Mouse (Mus musculus) thymus, adult 2 months (tissue): ENCODE measurements around the gene Myl3. TPM values are rescaled to one million over a fixed set of nuclear protein-coding genes. Genes with fewer than 3 reads are reported as not detected.

Experiments
- DNase-seq: peaks from one replicate; pipeline ENCODE4 v3.0.0; 2021
- H3K27ac ChIP-seq: fragments of 200-500 bp; 2 replicates; pipeline ENCODE4 v1.5.1; 2012; ENCODE audit warnings: low read length, control low read depth; ENCODE audit not compliant: control insufficient read depth, insufficient read depth
- H3K27me3 ChIP-seq: fragments of 200-500 bp; 2 replicates; pipeline ENCODE4 v1.6.1; 2012; ENCODE audit warnings: mild to moderate bottlenecking, low read length, moderate library complexity, mixed read lengths; ENCODE audit not compliant: control insufficient read depth, insufficient read depth
- H3K36me3 ChIP-seq: fragments of 200-500 bp; 2 replicates; pipeline ENCODE4 v1.6.1; 2012; ENCODE audit warnings: mild to moderate bottlenecking, low read length, moderate library complexity; ENCODE audit not compliant: control insufficient read depth, insufficient read depth
- H3K4me1 ChIP-seq: fragments of 200-500 bp; replicated peaks from 2 replicates; pipeline ENCODE4 v1.6.1; 2012; ENCODE audit warnings: low read length; ENCODE audit not compliant: control insufficient read depth, insufficient read depth
- H3K4me3 ChIP-seq: fragments of 200-500 bp; 2 replicates; pipeline ENCODE4 v1.5.1; 2012; ENCODE audit warnings: mild to moderate bottlenecking, low read length, control low read depth, moderate library complexity; ENCODE audit not compliant: control insufficient read depth, insufficient read depth
- CTCF ChIP-seq: fragments of 200-500 bp; IDR thresholded peaks from 2 replicates; pipeline ENCODE4 v1.5.1; 2012; ENCODE audit warnings: mild to moderate bottlenecking, control low read depth, low read length, moderate library complexity, borderline replicate concordance; ENCODE audit not compliant: control insufficient read depth, poor library complexity, insufficient read depth; ENCODE audit errors: extremely low read depth
- POLR2A ChIP-seq: fragments of 200-500 bp; IDR thresholded peaks from 2 replicates; pipeline ENCODE4 v1.6.1; 2012; ENCODE audit warnings: mild to moderate bottlenecking, low read length, control low read depth, moderate library complexity; ENCODE audit not compliant: control insufficient read depth, poor library complexity, insufficient read depth; ENCODE audit errors: extremely low read depth
- WGBS: fragments of 180-500 bp; shearing (Covaris S2); methylation state at CpG from one replicate; pipeline ENCODE4 v1.1.7; 2018; 5-methylcytosine and 5-hydroxymethylcytosine counted together
- polyA plus RNA-seq: library from polyadenylated mRNA; depleted of rRNA; stranded (reverse); fragments of >200 nt; gene quantifications from 2 replicates; pipeline ENCODE4 v1.2.3, GENCODE M21; 2012

Myl3 gene
- polyA plus RNA-seq, 1 experiment: 293 TPM

- DNase-seq: no peak
- TF ChIP-seq POLR2A: no peak
- no peak for TF ChIP-seq CTCF
- 8% methylated on average over 23 of the region's 23 CpGs for WGBS
- H3K27ac ChIP-seq: no peak overlapping the region
- H3K4me3 ChIP-seq: no peak overlapping the region
- no peaks in the 10 kb centered on the region; the same call in 1 of the 2 replicates for H3K4me1 ChIP-seq
- H3K27me3 ChIP-seq: no peaks in the 10 kb centered on the region; the same call in 1 of the 2 replicates
- H3K36me3 ChIP-seq: no peaks in the 10 kb centered on the region
Observed at GRCm38 (mm10) chr9:110781731-110782130, 40.1 kb downstream of the Myl3 start.

- H3K27ac ChIP-seq: no peak overlapping the region
- WGBS: 76% methylated on average over 1 of the region's 1 CpGs
- no peak for DNase-seq
- no peaks in the 10 kb centered on the region; the same call in 1 of the 2 replicates for H3K27me3 ChIP-seq
- no peak for TF ChIP-seq POLR2A
- no peak for TF ChIP-seq CTCF
- no peak overlapping the region for H3K4me3 ChIP-seq
- H3K4me1 ChIP-seq: no peaks in the 10 kb centered on the region; the same call in 1 of the 2 replicates
- H3K36me3 ChIP-seq: no peaks in the 10 kb centered on the region
Observed at GRCm38 (mm10) chr9:110783611-110784010, 42.0 kb downstream of the Myl3 start.

GRCm38 (mm10) chr9:110788169-110788568, 46.5 kb downstream of the Myl3 start:
- TF ChIP-seq CTCF (no peak), POLR2A (no peak)
- no peaks in the 10 kb centered on the region for H3K36me3 ChIP-seq
- no peak for DNase-seq
- no peak overlapping the region for H3K4me3 ChIP-seq
- H3K27me3 ChIP-seq: no peaks in the 10 kb centered on the region
- no peaks in the 10 kb centered on the region for H3K4me1 ChIP-seq
- H3K27ac ChIP-seq: no peak overlapping the region
- 83% methylated on average over 3 of the region's 3 CpGs for WGBS

GRCm38 (mm10) chr9:110790462-110790861, 48.8 kb downstream of the Myl3 start:
- no peak for DNase-seq
- H3K27me3 ChIP-seq: no peaks in the 10 kb centered on the region
- WGBS: 52% methylated on average over 4 of the region's 4 CpGs

GRCm38 (mm10) chr9:110797013-110797412, 55.4 kb downstream of the Myl3 start:
- Histone ChIP-seq H3K36me3 (no peaks in the 10 kb centered on the region), H3K27ac (no peak overlapping the region), H3K4me3 (no peak overlapping the region), H3K4me1 (no peaks in the 10 kb centered on the region), H3K27me3 (no peaks in the 10 kb centered on the region)
- 71% methylated on average over 10 of the region's 10 CpGs for WGBS
- TF ChIP-seq POLR2A: no peak
- no peak for TF ChIP-seq CTCF
- DNase-seq: no peak

More at GRCm38 (mm10) chr9:110790462-110790861, 48.8 kb downstream of the Myl3 start:
- H3K4me1 ChIP-seq: no peaks in the 10 kb centered on the region
- H3K36me3 ChIP-seq: no peaks in the 10 kb centered on the region
- TF ChIP-seq POLR2A: no peak
- TF ChIP-seq CTCF: no peak
- H3K27ac ChIP-seq: no peak overlapping the region
- H3K4me3 ChIP-seq: no peak overlapping the region

- TF ChIP-seq CTCF (no peak), POLR2A (no peak)
- 97% methylated on average over 14 of the region's 14 CpGs for WGBS
- no peak for DNase-seq
- Histone ChIP-seq H3K27me3 (no peaks in the 10 kb centered on the region), H3K27ac (no peak within 1 kb of the TSS), H3K36me3 (no peaks in the 10 kb centered on the region), H3K4me1 (no peaks in the 10 kb centered on the region), H3K4me3 (no peak within 1 kb of the TSS)
Observed at GRCm38 (mm10) chr9:110797866-110798265, 56.2 kb downstream of the Myl3 start, which contains the start of gene Prss42. Prss42 (plus strand) TSS chr9:110798166.

- Histone ChIP-seq H3K27ac (no peak overlapping the region), H3K36me3 (no peaks in the 10 kb centered on the region), H3K27me3 (no peaks in the 10 kb centered on the region), H3K4me1 (no peaks in the 10 kb centered on the region), H3K4me3 (no peak overlapping the region)
- no peak for TF ChIP-seq POLR2A
- TF ChIP-seq CTCF: no peak
- no peak for DNase-seq
- WGBS: 94% methylated on average over 8 of the region's 8 CpGs
Observed at GRCm38 (mm10) chr9:110800834-110801479, 59.3 kb downstream of the Myl3 start.
